Mouse (Mus musculus): Measurements from ENCODE around the gene Tia1.

GRCm38 (mm10) chr6:86371340-86371911 is 32.6 kb upstream of the Tia1 start:
- TF ChIP-seq POLR2A (IDR thresholded peaks at IDR 0.05; ENCODE audit: borderline replicate concordance, extremely low read depth, low read depth, low read length) (peak; percentile 99), CTCF (IDR thresholded peaks at IDR 0.05; ENCODE audit: insufficient read depth, low read length) (no peak)
